Mouse (Mus musculus): ENCODE data around the gene Olfr827.

Gene Olfr827

GRCm38 (mm10) chr10:130214303-130214702 lies at the start of gene Olfr827:
Gene Olfr827, minus strand, starts transcription at chr10:130214403.
- no peak for DNase-seq (ENCODE audit: low spot score)

- peak; percentile 4 for DNase-seq (ENCODE audit: low spot score)
Measured at GRCm38 (mm10) chr10:130263203-130263602, 49.0 kb upstream of the Olfr827 start.

DNA sequence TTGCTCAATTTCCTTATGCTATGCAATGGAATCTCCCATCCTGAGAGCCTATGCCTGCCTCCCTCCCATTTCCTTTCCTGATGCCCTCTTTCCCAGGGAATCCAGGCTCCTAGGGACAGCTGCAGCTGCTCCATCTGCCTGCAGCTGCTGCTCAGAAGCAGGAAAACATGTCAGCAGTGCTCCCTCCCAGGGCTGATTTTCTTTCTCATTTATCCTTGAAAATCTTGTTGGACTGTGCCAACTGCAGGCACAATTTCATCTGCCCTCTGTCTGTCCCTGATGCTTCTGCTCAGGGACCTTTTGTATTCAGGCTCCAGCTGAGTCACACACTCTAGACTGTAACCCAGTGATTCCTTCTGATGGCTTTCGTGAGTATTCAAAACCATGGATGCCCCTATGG lies 45.3 kb upstream of the Olfr827 start:
- no peak for DNase-seq (ENCODE audit: low spot score)

DNA sequence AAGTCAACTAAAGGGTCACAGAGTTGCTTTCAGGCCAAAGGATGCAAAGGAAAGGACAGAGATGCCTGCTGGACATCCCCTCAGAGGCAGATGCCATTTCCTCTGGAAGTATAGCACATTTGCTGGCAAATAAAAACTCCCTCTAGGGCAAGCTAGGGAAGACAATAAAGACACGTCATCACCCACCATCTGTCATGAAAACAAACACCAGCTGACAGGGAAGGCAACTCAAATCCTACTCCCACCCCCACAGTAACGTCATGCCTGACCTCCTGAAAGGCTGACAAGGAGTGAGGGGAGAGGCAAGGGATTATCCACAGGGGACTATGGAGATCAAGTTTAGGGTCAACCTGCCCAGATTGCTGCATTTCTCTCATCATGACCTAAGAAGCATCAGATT lies 30.1 kb upstream of the Olfr827 start:
- no peak for DNase-seq (ENCODE audit: low spot score)

DNA sequence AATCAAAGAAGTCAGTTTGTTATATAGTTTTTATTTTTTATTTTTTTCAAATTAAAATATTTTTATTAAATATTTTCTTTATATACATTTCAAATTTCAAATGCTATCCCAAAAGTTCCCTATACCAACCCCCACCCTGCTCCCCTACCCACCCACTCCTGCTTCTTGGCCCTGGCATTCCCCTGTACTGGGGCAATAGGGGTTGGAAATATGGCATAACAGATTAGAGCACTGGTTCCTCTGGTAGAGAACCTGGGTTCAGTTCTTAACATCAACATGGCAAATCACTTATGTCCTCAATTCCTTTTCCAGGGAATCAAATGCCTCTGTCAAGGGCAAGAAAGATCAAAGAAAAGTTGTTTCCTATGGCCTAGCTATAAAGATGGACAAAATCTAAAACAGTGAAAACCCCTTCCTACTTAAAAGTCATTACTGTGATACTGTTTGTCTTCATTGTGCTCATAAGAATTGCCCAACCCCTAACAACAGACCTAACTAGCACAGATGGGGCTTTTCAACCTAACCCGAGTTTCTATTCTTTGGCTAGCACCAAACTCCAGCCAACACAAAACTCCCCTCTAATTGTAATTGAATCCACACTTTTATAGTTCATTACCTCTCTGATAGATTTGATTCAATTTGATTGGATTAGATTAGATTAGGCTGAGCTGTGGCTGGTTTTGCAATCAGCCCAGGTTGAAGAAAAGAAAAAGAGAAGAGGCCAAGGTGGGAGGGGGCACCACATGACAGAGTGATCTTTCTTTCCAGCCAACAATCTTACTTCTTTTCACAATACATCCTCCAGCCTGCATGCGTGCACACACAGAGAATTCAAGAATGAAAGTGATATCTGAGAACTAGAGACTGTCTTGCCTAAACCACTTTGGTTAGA lies 24.4 kb upstream of the Olfr827 start:
- no peak for DNase-seq (ENCODE audit: low spot score)

GRCm38 (mm10) chr10:130234576-130234975 lies 20.4 kb upstream of the Olfr827 start:
- no peak for DNase-seq (ENCODE audit: low spot score)

DNA sequence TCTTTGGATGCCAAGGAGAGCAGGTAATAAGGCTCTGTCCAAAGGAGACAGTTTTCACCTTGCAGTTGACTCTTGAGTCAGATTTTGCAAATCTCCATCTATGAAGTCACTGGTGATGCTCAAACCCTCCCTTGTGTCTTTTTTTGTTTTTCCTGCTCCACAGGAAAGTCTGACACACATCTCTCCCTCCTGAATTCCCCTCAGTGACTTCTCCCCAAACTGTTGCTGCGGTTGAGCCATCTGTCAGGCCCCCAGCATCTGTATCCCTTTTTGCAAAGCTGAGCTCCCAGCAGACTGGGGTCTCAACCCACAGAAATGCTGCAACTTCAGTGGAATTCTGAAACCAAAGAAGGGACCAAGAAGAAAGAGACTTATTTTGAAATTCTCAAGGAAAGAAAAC lies 17.9 kb upstream of the Olfr827 start:
- no peak for DNase-seq (ENCODE audit: low spot score)

DNA sequence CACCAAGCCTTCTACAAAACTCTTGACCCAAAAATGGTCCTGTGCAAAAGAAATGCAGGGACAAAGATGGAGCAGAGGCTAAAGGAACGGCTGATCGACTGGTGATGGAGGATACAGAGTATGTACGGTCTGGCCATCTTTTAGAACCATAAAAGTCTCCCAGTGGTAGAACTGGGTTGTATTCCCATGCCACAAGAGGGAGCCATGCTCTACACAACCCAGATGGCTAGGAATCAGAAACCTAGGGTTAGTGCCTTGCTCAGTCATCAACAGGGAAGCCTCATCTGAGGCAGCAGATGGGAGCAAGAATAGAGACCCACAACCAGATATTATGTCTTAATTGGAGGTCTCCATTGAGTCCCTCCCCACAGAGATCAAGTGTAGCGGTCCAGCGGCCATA lies 15.4 kb upstream of the Olfr827 start:
- DNase-seq (ENCODE audit: low spot score), result no peak

- peak; percentile 9 for DNase-seq (ENCODE audit: low spot score)
Measured at GRCm38 (mm10) chr10:130228246-130228645, 14.0 kb upstream of the Olfr827 start.

GRCm38 (mm10) chr10:130225034-130225433 lies 10.8 kb upstream of the Olfr827 start:
- no peak for DNase-seq (ENCODE audit: low spot score)

DNA sequence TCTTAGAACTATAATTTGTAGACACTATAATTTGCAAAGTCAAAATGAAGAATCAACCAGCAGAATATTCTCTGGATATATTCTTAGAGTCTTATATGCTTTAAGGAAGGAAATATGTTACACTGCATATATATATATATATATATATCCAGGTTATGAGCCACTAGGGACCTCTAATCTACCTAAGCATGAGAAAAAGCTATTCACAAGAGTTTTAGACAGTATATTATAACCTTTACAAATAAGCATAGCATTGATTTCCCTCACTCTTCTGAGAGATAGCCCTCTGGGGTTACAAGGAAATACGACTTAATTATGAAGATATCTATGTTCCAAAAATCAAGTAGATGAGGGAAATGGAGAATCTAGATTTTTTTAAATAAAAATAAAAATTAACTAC lies 30.1 kb downstream of the Olfr827 start, which contains the start of gene Olfr826:
Olfr826 (minus strand) TSS at position 101 of the 400 bp plus-strand sequence.
- no peak for DNase-seq (ENCODE audit: low spot score)

DNA sequence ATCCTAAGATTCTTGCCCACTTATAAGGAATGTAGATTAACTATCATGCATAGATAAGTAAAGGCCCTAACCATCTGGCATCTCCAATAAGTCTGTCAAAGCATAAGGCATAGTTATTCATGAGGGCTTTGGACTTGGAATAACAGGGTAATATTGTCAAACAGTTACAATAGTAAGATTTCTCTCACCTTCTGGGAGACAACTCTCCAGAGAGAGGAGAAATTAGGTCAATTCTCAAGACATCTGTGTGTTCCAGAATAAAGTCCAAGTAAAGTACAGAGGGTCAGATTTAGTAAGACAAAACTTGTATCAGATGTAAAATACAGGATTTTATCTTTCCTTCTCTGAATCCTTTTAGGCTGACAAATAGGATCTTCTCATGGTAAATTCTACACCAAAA lies 47.5 kb downstream of the Olfr827 start, which contains the start of gene Olfr825:
Olfr825 (minus strand) TSS at position 101 of the 400 bp plus-strand sequence.
- no peak for DNase-seq (ENCODE audit: low spot score)

DNA sequence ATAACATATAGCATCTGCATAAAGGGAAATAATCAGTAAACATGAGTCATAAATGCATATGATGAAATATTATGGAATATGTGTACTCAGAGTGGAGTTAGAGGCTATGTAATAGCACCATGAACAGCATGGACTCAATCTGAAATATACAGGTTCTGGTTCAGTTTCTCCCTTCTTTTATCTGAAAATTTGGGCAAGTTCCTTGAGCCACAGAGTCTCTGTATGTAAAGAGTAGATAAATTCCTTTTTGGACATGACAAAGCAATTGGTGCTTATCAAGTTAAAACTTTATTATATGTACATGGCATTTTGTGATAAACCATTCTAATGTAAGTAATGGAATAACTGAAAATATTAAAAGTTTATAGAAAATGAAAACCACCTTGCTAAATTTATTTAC lies 49.0 kb downstream of the Olfr827 start:
- DNase-seq (ENCODE audit: low spot score), result no peak

Data from left cerebral cortex, adult 11 months (tissue).